Mouse (Mus musculus): ENCODE measurements around the gene Lrrc42. TPM values are rescaled to one million over a fixed set of nuclear protein-coding genes. Genes with fewer than 3 reads are reported as not detected.

Lrrc42 gene
- polyA plus RNA-seq, 1 experiment from 2014 or later: 27.7 TPM

DNA sequence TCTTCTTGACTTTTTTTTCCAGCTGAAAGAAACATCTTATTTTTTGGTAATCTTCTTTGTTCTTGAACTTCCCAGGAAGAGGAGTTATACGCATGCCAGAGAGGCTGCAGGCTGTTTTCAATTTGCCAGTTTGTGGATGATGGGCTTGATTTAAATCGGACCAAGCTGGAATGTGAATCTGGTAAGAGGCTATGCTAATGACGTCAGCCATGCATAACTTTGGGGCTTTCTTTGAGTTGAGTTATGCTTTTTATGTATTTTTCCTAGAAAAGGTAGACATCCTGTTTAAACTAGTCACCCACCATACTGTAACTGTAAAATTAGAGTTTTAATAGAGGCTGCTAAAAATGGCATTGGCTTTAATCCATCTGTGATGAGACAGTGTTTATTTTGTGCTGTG, 67.6 kb downstream of the Lrrc42 start:
- H3K9me3 ChIP-seq (ENCODE audit: control insufficient read depth): no peaks in the 10 kb centered on the region
- H3K9ac ChIP-seq (ENCODE audit: low read depth, low read length): no peak overlapping the region
- TF ChIP-seq CTCF (IDR thresholded peaks at IDR 0.05; ENCODE audit: low read depth): no peak
- H3K4me1 ChIP-seq (replicated peaks; ENCODE audit: control insufficient read depth, insufficient read depth, low read length): 0 out of 2 replicates have a peak, but pooled peaks cover 4% of the 10 kb centered on the region
- no peak overlapping the region for H3K4me2 ChIP-seq (replicated peaks; ENCODE audit: low read depth)
- H3K4me3 ChIP-seq (ENCODE audit: low read depth, low read length): no peak overlapping the region
- no peak overlapping the region for H3K27ac ChIP-seq (ENCODE audit: low read depth, low read length)
- H3K36me3 ChIP-seq (ENCODE audit: control insufficient read depth, insufficient read depth): peaks cover 30% of the 10 kb centered on the region
- 76% methylated on average over 3 of the region's 3 CpGs for WGBS
- no peak for ATAC-seq
- no peaks in the 10 kb centered on the region for H3K27me3 ChIP-seq (replicated peaks; ENCODE audit: control insufficient read depth, insufficient read depth, low read length)

Other genes starting within 250 kb of the Lrrc42 start
- 51.4 and 52.8 TPM in 2 replicates for gene Mrpl37, start 186.7 kb downstream of the Lrrc42 start, polyA plus RNA-seq (2015; fragmentation: Nextera tagmentation; extraction: Ambion mirVana)
- 3.6 and 4.0 TPM in 2 replicates for gene Cyb5rl, start 186.5 kb downstream of the Lrrc42 start, polyA plus RNA-seq (2015; fragmentation: Nextera tagmentation; extraction: Ambion mirVana)
- not detected in 2 replicates for gene Cdcp2, start 156.6 kb downstream of the Lrrc42 start, polyA plus RNA-seq (2015; fragmentation: Nextera tagmentation; extraction: Ambion mirVana)
- 560 and 584 TPM in 2 replicates for gene Tmem59, start 75.1 kb downstream of the Lrrc42 start, polyA plus RNA-seq (2015; fragmentation: Nextera tagmentation; extraction: Ambion mirVana)
- 16.6 and 17.7 TPM in 2 replicates for gene Tceanc2, start 74.4 kb downstream of the Lrrc42 start, polyA plus RNA-seq (2015; fragmentation: Nextera tagmentation; extraction: Ambion mirVana)
- gene Ldlrad1, start 44.4 kb downstream of the Lrrc42 start, polyA plus RNA-seq (2015; fragmentation: Nextera tagmentation; extraction: Ambion mirVana): not detected in 2 replicates
- gene Hspb11, start 61 bp upstream of the Lrrc42 start, polyA plus RNA-seq (2015; fragmentation: Nextera tagmentation; extraction: Ambion mirVana): 25.5 and 27.0 TPM in 2 replicates
- 59.7 and 67.4 TPM in 2 replicates for gene Dio1, start 53.6 kb upstream of the Lrrc42 start, polyA plus RNA-seq (2015; fragmentation: Nextera tagmentation; extraction: Ambion mirVana)
- gene Yipf1, start 60.8 kb upstream of the Lrrc42 start, polyA plus RNA-seq (2015; fragmentation: Nextera tagmentation; extraction: Ambion mirVana): 127 and 147 TPM in 2 replicates
- gene Ndc1, start 114.3 kb upstream of the Lrrc42 start, polyA plus RNA-seq (2015; fragmentation: Nextera tagmentation; extraction: Ambion mirVana): 7.0 and 7.4 TPM in 2 replicates
- 0.14 and 0.18 TPM in 2 replicates for gene Glis1, start 181.1 kb upstream of the Lrrc42 start, polyA plus RNA-seq (2015; fragmentation: Nextera tagmentation; extraction: Ambion mirVana)

All from intestine, postnatal 0 days (tissue).